Mouse (Mus musculus) C2C12 (cell line): ENCODE results near the gene Proz. TPM values are rescaled to one million over a fixed set of nuclear protein-coding genes. Genes with fewer than 3 reads are reported as not detected.

Experiments used
- H3K27me3 ChIP-seq: one replicate; pipeline ENCODE4 v1.6.1; 2011; ENCODE audit not compliant: control insufficient read depth, insufficient read depth, insufficient read length
- H3K36me3 ChIP-seq: one replicate; pipeline ENCODE4 v1.6.1; 2011; ENCODE audit not compliant: control insufficient read depth, insufficient read depth
- H3K4me3 ChIP-seq: one replicate; pipeline ENCODE4 v1.5.1; 2011; ENCODE audit warnings: mild to moderate bottlenecking, control low read depth; ENCODE audit not compliant: poor library complexity, insufficient read depth, severe bottlenecking
- H3K79me2 ChIP-seq: one replicate; pipeline ENCODE4 v1.6.1; 2011; ENCODE audit not compliant: control insufficient read depth, insufficient read depth
- H3K79me3 ChIP-seq: one replicate; pipeline ENCODE4 v1.6.1; 2011; ENCODE audit warnings: low read depth, control low read depth
- H3ac ChIP-seq: one replicate; pipeline ENCODE3; 2011; ENCODE audit warnings: low read depth; ENCODE audit not compliant: control insufficient read depth, insufficient read length
- CEBPB ChIP-seq: IDR thresholded peaks from one replicate; pipeline ENCODE4 v1.6.1; 2011; ENCODE audit warnings: low read depth, mild to moderate bottlenecking, control low read depth, moderate library complexity
- CTCF ChIP-seq: IDR thresholded peaks from one replicate; pipeline ENCODE4 v1.5.1; 2011; ENCODE audit not compliant: control insufficient read depth, insufficient read depth, insufficient read length
- FOSL1 ChIP-seq: IDR thresholded peaks from one replicate; pipeline ENCODE4 v1.8.0; 2011; ENCODE audit warnings: mild to moderate bottlenecking, low read length; ENCODE audit not compliant: poor library complexity, insufficient read depth, severe bottlenecking
- MAX ChIP-seq: IDR thresholded peaks from one replicate; pipeline ENCODE4 v1.6.1; 2011; ENCODE audit warnings: mild to moderate bottlenecking, control low read depth
- MYOD1 ChIP-seq: IDR thresholded peaks from one replicate; pipeline ENCODE4 v1.6.1; 2011; ENCODE audit warnings: low read depth; ENCODE audit not compliant: control insufficient read depth, insufficient read length
- MYOG ChIP-seq: IDR thresholded peaks from one replicate; pipeline ENCODE4 v1.6.1; 2011; ENCODE audit not compliant: control insufficient read depth, insufficient read length; ENCODE audit errors: extremely low read depth
- USF1 ChIP-seq: IDR thresholded peaks from one replicate; pipeline ENCODE4 v1.6.1; 2011; ENCODE audit warnings: low read depth, mild to moderate bottlenecking, control low read depth, moderate library complexity
- polyA plus RNA-seq: library from polyadenylated mRNA; unstranded; fragments of >200 nt; fragmentation: generic; extraction: Trizol; gene quantifications from one replicate; pipeline ENCODE4 v1.2.1, GENCODE M21; 2012; ENCODE audit warnings: missing spikeins

The Proz gene
- polyA plus RNA-seq, 1 experiment = 0.20 TPM

DNA sequence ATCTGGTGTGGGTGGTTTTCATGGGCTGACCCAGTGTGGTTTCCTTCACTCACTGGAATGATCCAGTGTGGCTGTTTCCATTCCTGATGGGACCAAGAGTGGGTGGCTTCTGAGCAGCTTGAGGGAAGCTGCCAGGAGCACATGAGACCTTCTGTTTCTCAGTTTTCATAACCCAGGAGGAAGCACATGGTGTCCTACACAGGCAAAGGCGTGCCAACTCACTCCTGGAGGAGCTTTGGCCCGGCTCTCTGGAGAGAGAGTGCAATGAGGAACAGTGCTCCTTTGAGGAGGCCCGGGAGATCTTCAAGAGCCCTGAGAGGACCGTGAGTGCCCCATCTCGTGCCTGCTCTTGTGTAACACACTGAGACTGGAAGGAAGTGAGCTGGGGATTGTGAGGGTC lies 32.2 kb upstream of the Proz start:
- H3K4me3 ChIP-seq = no peak overlapping the region
- TF ChIP-seq CTCF (no peak), FOSL1 (no peak), MYOD1 (no peak), CEBPB (no peak), MAX (no peak), USF1 (no peak), MYOG (no peak)
- no peaks in the 10 kb centered on the region for H3K79me2 ChIP-seq
- H3K36me3 ChIP-seq = no peaks in the 10 kb centered on the region
- H3K27me3 ChIP-seq = peaks cover 38% of the 10 kb centered on the region
- no peak overlapping the region for H3ac ChIP-seq
- no peaks in the 10 kb centered on the region for H3K79me3 ChIP-seq

- H3K79me3 ChIP-seq = no peaks in the 10 kb centered on the region
- no peaks in the 10 kb centered on the region for H3K79me2 ChIP-seq
- no peaks in the 10 kb centered on the region for H3K36me3 ChIP-seq
- TF ChIP-seq CEBPB = no peak
- no peak for TF ChIP-seq CTCF
- TF ChIP-seq USF1 = no peak
- no peak for TF ChIP-seq MAX
- TF ChIP-seq FOSL1 = no peak
- no peak for TF ChIP-seq MYOG
- peaks cover 69% of the 10 kb centered on the region for H3K27me3 ChIP-seq
- H3ac ChIP-seq = no peak overlapping the region
- no peak overlapping the region for H3K4me3 ChIP-seq
Observed at GRCm38 (mm10) chr8:13036346-13036812, 24.3 kb upstream of the Proz start.

DNA sequence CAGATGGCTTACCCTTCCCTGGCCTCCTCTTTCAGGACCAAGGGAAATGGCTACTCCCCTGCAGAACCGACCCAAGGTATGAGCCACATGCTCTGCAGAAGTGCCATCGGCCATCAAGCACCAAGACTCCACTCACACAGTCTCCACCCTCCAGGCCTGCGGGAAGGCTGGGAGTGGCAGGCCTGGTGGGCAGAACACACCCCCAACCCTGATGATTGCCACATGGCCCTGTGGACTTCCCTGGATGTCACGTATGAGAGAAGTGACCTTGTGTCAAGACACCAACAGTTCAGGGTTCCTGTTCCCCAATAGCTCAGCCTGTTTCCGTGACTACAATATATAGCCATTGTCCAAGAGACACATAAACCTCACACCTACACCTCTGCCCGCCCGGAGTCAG lies 23.7 kb upstream of the Proz start, which contains the start of gene F10:
Gene F10 (plus strand): TSS at position 294 of the 400 bp plus-strand sequence.
- no peak within 1 kb of the TSS for H3K4me3 ChIP-seq
- H3K27me3 ChIP-seq = peaks cover 69% of the 10 kb centered on the region
- TF ChIP-seq CEBPB (no peak), USF1 (no peak), FOSL1 (no peak), MYOD1 (no peak), MAX (no peak), CTCF (no peak), MYOG (no peak)
- no peaks in the 10 kb centered on the region for H3K79me3 ChIP-seq
- no peaks in the 10 kb centered on the region for H3K36me3 ChIP-seq
- H3ac ChIP-seq = no peak within 1 kb of the TSS
- no peaks in the 10 kb centered on the region for H3K79me2 ChIP-seq

DNA sequence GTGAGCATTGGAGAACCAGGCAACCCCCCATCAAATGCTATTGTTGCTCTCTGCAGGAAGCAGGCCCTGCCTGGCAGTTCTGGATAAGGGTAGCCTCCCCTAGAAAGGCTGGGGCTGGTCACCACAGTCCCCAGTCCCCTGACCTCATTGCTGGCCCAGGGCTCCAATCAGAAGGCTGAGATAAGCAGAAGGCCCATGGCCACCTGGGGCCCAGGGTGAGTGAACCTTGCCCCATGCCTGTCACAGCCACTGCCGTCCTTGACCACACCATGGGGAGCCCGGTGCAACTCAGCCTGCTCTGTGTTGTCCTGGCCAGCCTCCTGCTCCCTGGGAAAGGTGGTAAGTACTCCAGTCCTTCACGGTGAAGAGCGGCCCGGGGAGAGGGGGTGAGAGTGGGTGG lies 23.1 kb upstream of the Proz start:
- no peaks in the 10 kb centered on the region for H3K36me3 ChIP-seq
- no peak overlapping the region for H3ac ChIP-seq
- H3K27me3 ChIP-seq = peaks cover 70% of the 10 kb centered on the region
- no peaks in the 10 kb centered on the region for H3K79me3 ChIP-seq
- no peak overlapping the region for H3K4me3 ChIP-seq
- TF ChIP-seq USF1 (no peak), MYOG (no peak), CEBPB (no peak), MYOD1 (no peak), FOSL1 (no peak), MAX (no peak), CTCF (no peak)
- H3K79me2 ChIP-seq = no peaks in the 10 kb centered on the region

GRCm38 (mm10) chr8:13039054-13039453 lies 21.7 kb upstream of the Proz start:
- no peak overlapping the region for H3ac ChIP-seq
- TF ChIP-seq MAX = no peak
- no peak for TF ChIP-seq MYOD1
- no peak for TF ChIP-seq USF1
- H3K36me3 ChIP-seq = no peaks in the 10 kb centered on the region
- H3K79me3 ChIP-seq = no peaks in the 10 kb centered on the region
- H3K79me2 ChIP-seq = no peaks in the 10 kb centered on the region
- H3K4me3 ChIP-seq = no peak overlapping the region
- peaks cover 65% of the 10 kb centered on the region for H3K27me3 ChIP-seq

DNA sequence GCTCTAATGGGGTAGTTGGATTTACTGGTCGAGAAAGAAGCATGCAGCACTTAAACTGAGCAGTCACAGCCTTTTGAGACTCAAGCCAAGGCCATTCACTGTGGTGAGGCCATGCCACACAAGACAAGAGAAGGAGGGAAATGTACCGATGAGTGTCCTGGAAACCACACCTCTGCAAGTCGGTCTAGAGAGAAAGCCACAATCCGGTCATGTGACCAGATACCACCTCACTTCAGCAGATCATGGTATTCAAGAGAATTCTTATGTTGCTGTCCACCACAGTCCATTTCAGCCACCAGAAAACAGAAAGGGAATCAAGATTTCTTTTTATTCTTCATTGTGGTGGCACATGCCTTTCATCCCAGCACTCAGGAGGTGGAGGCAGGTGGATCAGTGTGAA lies 19.3 kb upstream of the Proz start:
- no peak overlapping the region for H3K4me3 ChIP-seq
- H3K79me3 ChIP-seq = no peaks in the 10 kb centered on the region
- TF ChIP-seq MYOD1 (no peak), USF1 (peak; percentile 54)
- H3ac ChIP-seq = no peak overlapping the region
- no peaks in the 10 kb centered on the region for H3K79me2 ChIP-seq
- H3K36me3 ChIP-seq = no peaks in the 10 kb centered on the region
- H3K27me3 ChIP-seq = peaks cover 59% of the 10 kb centered on the region
